Mouse (Mus musculus): ENCODE results near the gene Aatk. TPM values are rescaled to one million over a fixed set of nuclear protein-coding genes. Genes with fewer than 3 reads are reported as not detected.

Aatk gene
- polyA plus RNA-seq, 1 experiment: 71.1 TPM

- DNase-seq (ENCODE audit: low read depth): peak; percentile 59
These were observed 4.3 kb upstream of the Aatk start for GRCm38 (mm10) chr11:120051124-120051811.

GRCm38 (mm10) chr11:120049067-120049466 is 2.1 kb upstream of the Aatk start:
- TF ChIP-seq POLR2A (IDR thresholded peaks at IDR 0.05; ENCODE audit: borderline replicate concordance, extremely low read depth, insufficient read depth, insufficient read length, poor library complexity, severe bottlenecking) (no peak), CTCF (IDR thresholded peaks at IDR 0.05; ENCODE audit: borderline replicate concordance, extremely low read depth, insufficient read depth, insufficient read length) (no peak)
- DNase-seq (ENCODE audit: low read depth): no peak

More at GRCm38 (mm10) chr11:120051124-120051811, 4.3 kb upstream of the Aatk start:
- TF ChIP-seq POLR2A (IDR thresholded peaks at IDR 0.05; ENCODE audit: borderline replicate concordance, extremely low read depth, insufficient read depth, insufficient read length, poor library complexity, severe bottlenecking): no peak
- TF ChIP-seq CTCF (IDR thresholded peaks at IDR 0.05; ENCODE audit: borderline replicate concordance, extremely low read depth, insufficient read depth, insufficient read length): no peak

- peak; percentile 85 for DNase-seq (ENCODE audit: low read depth)
- no peak for TF ChIP-seq POLR2A (IDR thresholded peaks at IDR 0.05; ENCODE audit: borderline replicate concordance, extremely low read depth, insufficient read depth, insufficient read length, poor library complexity, severe bottlenecking)
- peak; percentile 54; the same call in 1 of the 2 replicates for TF ChIP-seq CTCF (IDR thresholded peaks at IDR 0.05; ENCODE audit: borderline replicate concordance, extremely low read depth, insufficient read depth, insufficient read length)
These were observed 1.2 kb upstream of the Aatk start for GRCm38 (mm10) chr11:120048252-120048556.

GRCm38 (mm10) chr11:120047531-120048251 is 724 bp upstream of the Aatk start:
- DNase-seq (ENCODE audit: low read depth): peak; percentile 44
- TF ChIP-seq CTCF (IDR thresholded peaks at IDR 0.05; ENCODE audit: borderline replicate concordance, extremely low read depth, insufficient read depth, insufficient read length) (no peak), POLR2A (IDR thresholded peaks at IDR 0.05; ENCODE audit: borderline replicate concordance, extremely low read depth, insufficient read depth, insufficient read length, poor library complexity, severe bottlenecking) (no peak)

GRCm38 (mm10) chr11:120045839-120046552 is 971 bp downstream of the Aatk start:
- DNase-seq (ENCODE audit: low read depth): peak; percentile 63
- TF ChIP-seq POLR2A (IDR thresholded peaks at IDR 0.05; ENCODE audit: borderline replicate concordance, extremely low read depth, insufficient read depth, insufficient read length, poor library complexity, severe bottlenecking) (no peak), CTCF (IDR thresholded peaks at IDR 0.05; ENCODE audit: borderline replicate concordance, extremely low read depth, insufficient read depth, insufficient read length) (no peak)

GRCm38 (mm10) chr11:120045341-120045740 is 1.6 kb downstream of the Aatk start:
- no peak for TF ChIP-seq CTCF (IDR thresholded peaks at IDR 0.05; ENCODE audit: borderline replicate concordance, extremely low read depth, insufficient read depth, insufficient read length)
- no peak for TF ChIP-seq POLR2A (IDR thresholded peaks at IDR 0.05; ENCODE audit: borderline replicate concordance, extremely low read depth, insufficient read depth, insufficient read length, poor library complexity, severe bottlenecking)
- peak; percentile 31 for DNase-seq (ENCODE audit: low read depth)

- TF ChIP-seq POLR2A (IDR thresholded peaks at IDR 0.05; ENCODE audit: borderline replicate concordance, extremely low read depth, insufficient read depth, insufficient read length, poor library complexity, severe bottlenecking): no peak
- TF ChIP-seq CTCF (IDR thresholded peaks at IDR 0.05; ENCODE audit: borderline replicate concordance, extremely low read depth, insufficient read depth, insufficient read length): no peak
- no peak for DNase-seq (ENCODE audit: low read depth)
These were observed 4.7 kb downstream of the Aatk start for GRCm38 (mm10) chr11:120042141-120042838.

GRCm38 (mm10) chr11:120041191-120042123 is 5.5 kb downstream of the Aatk start:
- no peak for TF ChIP-seq POLR2A (IDR thresholded peaks at IDR 0.05; ENCODE audit: borderline replicate concordance, extremely low read depth, insufficient read depth, insufficient read length, poor library complexity, severe bottlenecking)
- TF ChIP-seq CTCF (IDR thresholded peaks at IDR 0.05; ENCODE audit: borderline replicate concordance, extremely low read depth, insufficient read depth, insufficient read length): no peak
- no peak for DNase-seq (ENCODE audit: low read depth)

- peak; percentile 20 for DNase-seq (ENCODE audit: low read depth)
- TF ChIP-seq POLR2A (IDR thresholded peaks at IDR 0.05; ENCODE audit: borderline replicate concordance, extremely low read depth, insufficient read depth, insufficient read length, poor library complexity, severe bottlenecking): no peak
- no peak for TF ChIP-seq CTCF (IDR thresholded peaks at IDR 0.05; ENCODE audit: borderline replicate concordance, extremely low read depth, insufficient read depth, insufficient read length)
These were observed 6.5 kb downstream of the Aatk start for GRCm38 (mm10) chr11:120040440-120040839.

GRCm38 (mm10) chr11:120039581-120039980 is 7.4 kb downstream of the Aatk start:
- no peak for DNase-seq (ENCODE audit: low read depth)
- TF ChIP-seq POLR2A (IDR thresholded peaks at IDR 0.05; ENCODE audit: borderline replicate concordance, extremely low read depth, insufficient read depth, insufficient read length, poor library complexity, severe bottlenecking) (no peak), CTCF (IDR thresholded peaks at IDR 0.05; ENCODE audit: borderline replicate concordance, extremely low read depth, insufficient read depth, insufficient read length) (no peak)
